Mouse (Mus musculus): ENCODE measurements around the gene Slc9a1. TPM values are rescaled to one million over a fixed set of nuclear protein-coding genes. Genes with fewer than 3 reads are reported as not detected.
A peak's percentile ranks its signal among the peaks of the same experiment; 100 is the strongest.

Gene Slc9a1
- 10 to 100 TPM; 46.0 to 51.9 TPM for total RNA-seq (2021)

GRCm38 (mm10) chr4:133369553-133370297 lies at the start of gene Slc9a1:
TSS of gene Slc9a1 (plus strand) at chr4:133369706.
- DNase-seq (ENCODE audit: low spot score in 2 of 2) = peak; percentile 93 to 97
- intact Hi-C loops (cut with DNase I) = no loop called here

GRCm38 (mm10) chr4:133328129-133328528 lies 41.4 kb upstream of the Slc9a1 start:
- intact Hi-C loops (cut with DNase I) = no loop called here
- no peak for DNase-seq (ENCODE audit: low spot score in 2 of 2)

- intact Hi-C loops (cut with DNase I) = no loop called here
- DNase-seq (ENCODE audit: low spot score in 2 of 2) = no peak
These were observed 39.2 kb upstream of the Slc9a1 start for GRCm38 (mm10) chr4:133330296-133330695.

GRCm38 (mm10) chr4:133333306-133333705 lies 36.2 kb upstream of the Slc9a1 start:
- DNase-seq (ENCODE audit: low spot score in 2 of 2) = no peak
- intact Hi-C loops (cut with DNase I) = no loop called here

- intact Hi-C loops (cut with DNase I) = no loop called here
- DNase-seq (ENCODE audit: low spot score in 2 of 2) = no peak
These were observed 31.5 kb upstream of the Slc9a1 start for GRCm38 (mm10) chr4:133337833-133338520.

- DNase-seq (ENCODE audit: low spot score in 2 of 2) = no peak
- intact Hi-C loops (cut with DNase I) = no loop called here
These were observed 30.9 kb upstream of the Slc9a1 start for GRCm38 (mm10) chr4:133338521-133339095.

- DNase-seq (ENCODE audit: low spot score in 2 of 2) = peak; percentile 98 to 99
- intact Hi-C loops (cut with DNase I) = no loop called here
These were observed 30.3 kb upstream of the Slc9a1 start for GRCm38 (mm10) chr4:133339148-133339749.

- no peak for DNase-seq (ENCODE audit: low spot score in 2 of 2)
- intact Hi-C loops (cut with DNase I) = loop anchor here (2.0 kb wide), 1 partner anchor 29 kb away; no protein-coding TSS in a partner anchor
These were observed 29.3 kb upstream of the Slc9a1 start for GRCm38 (mm10) chr4:133340217-133340616.

GRCm38 (mm10) chr4:133344112-133344511 lies 25.4 kb upstream of the Slc9a1 start:
- no peak for DNase-seq (ENCODE audit: low spot score in 2 of 2)
- intact Hi-C loops (cut with DNase I) = no loop called here

- DNase-seq (ENCODE audit: low spot score in 2 of 2) = no peak
- intact Hi-C loops (cut with DNase I) = no loop called here
These were observed 23.8 kb upstream of the Slc9a1 start for GRCm38 (mm10) chr4:133345702-133346101.

- intact Hi-C loops (cut with DNase I) = no loop called here
These were observed 22.9 kb upstream of the Slc9a1 start for GRCm38 (mm10) chr4:133346577-133346976.

GRCm38 (mm10) chr4:133347624-133348023 lies 21.9 kb upstream of the Slc9a1 start:
- DNase-seq (ENCODE audit: low spot score in 2 of 2) = no peak
- intact Hi-C loops (cut with DNase I) = no loop called here

More at GRCm38 (mm10) chr4:133346577-133346976, 22.9 kb upstream of the Slc9a1 start:
- no peak for DNase-seq (ENCODE audit: low spot score in 2 of 2)

GRCm38 (mm10) chr4:133348051-133348775 lies 21.3 kb upstream of the Slc9a1 start:
- intact Hi-C loops (cut with DNase I) = no loop called here
- no peak for DNase-seq (ENCODE audit: low spot score in 2 of 2)

- DNase-seq (ENCODE audit: low spot score in 2 of 2) = no peak
- intact Hi-C loops (cut with DNase I) = no loop called here
These were observed 16.7 kb upstream of the Slc9a1 start for GRCm38 (mm10) chr4:133352797-133353196.

- DNase-seq (ENCODE audit: low spot score in 2 of 2) = no peak
- intact Hi-C loops (cut with DNase I) = no loop called here
These were observed 15.8 kb upstream of the Slc9a1 start, which contains the start of gene Wdtc1 for GRCm38 (mm10) chr4:133353367-133354365. TSS of gene Wdtc1 (minus strand) at chr4:133353481.

GRCm38 (mm10) chr4:133354641-133355040 lies 14.9 kb upstream of the Slc9a1 start:
- intact Hi-C loops (cut with DNase I) = no loop called here
- no peak for DNase-seq (ENCODE audit: low spot score in 2 of 2)

- intact Hi-C loops (cut with DNase I) = no loop called here
- no peak for DNase-seq (ENCODE audit: low spot score in 2 of 2)
These were observed 1.1 kb downstream of the Slc9a1 start for GRCm38 (mm10) chr4:133370298-133371274.

Measured in left cerebral cortex, postnatal 25 days (tissue).